Mouse (Mus musculus) left cerebral cortex, postnatal 25 days (tissue): Measurements from ENCODE around the gene Smg5. TPM values are rescaled to one million over a fixed set of nuclear protein-coding genes. Genes with fewer than 3 reads are reported as not detected.
"Not testable (repeated sequence)": the region's sequence is repeated elsewhere in the genome, so short reads cannot be mapped to it uniquely, and the experiment has no call there.

Source experiments
- DNase-seq, 2 experiments: peaks; one replicate each; pipeline ENCODE4 v3.0.0; 2022; ENCODE audit warnings: low spot score in 2 of 2, mixed read lengths in 1 of 2
- intact Hi-C: fragments of 180-260 bp; cut with DNase I; formaldehyde crosslinking; loops from one replicate; pipeline ENCODE4 v1.15.1; 2025
- total RNA-seq, 2 experiments: library from RNA; stranded (reverse); gene quantifications; 2 replicates each; pipeline ENCODE4 v1.2.3; 2021

The Smg5 gene
- total RNA-seq, result 10 to 100 TPM; 68.4 to 77.9 TPM

DNA sequence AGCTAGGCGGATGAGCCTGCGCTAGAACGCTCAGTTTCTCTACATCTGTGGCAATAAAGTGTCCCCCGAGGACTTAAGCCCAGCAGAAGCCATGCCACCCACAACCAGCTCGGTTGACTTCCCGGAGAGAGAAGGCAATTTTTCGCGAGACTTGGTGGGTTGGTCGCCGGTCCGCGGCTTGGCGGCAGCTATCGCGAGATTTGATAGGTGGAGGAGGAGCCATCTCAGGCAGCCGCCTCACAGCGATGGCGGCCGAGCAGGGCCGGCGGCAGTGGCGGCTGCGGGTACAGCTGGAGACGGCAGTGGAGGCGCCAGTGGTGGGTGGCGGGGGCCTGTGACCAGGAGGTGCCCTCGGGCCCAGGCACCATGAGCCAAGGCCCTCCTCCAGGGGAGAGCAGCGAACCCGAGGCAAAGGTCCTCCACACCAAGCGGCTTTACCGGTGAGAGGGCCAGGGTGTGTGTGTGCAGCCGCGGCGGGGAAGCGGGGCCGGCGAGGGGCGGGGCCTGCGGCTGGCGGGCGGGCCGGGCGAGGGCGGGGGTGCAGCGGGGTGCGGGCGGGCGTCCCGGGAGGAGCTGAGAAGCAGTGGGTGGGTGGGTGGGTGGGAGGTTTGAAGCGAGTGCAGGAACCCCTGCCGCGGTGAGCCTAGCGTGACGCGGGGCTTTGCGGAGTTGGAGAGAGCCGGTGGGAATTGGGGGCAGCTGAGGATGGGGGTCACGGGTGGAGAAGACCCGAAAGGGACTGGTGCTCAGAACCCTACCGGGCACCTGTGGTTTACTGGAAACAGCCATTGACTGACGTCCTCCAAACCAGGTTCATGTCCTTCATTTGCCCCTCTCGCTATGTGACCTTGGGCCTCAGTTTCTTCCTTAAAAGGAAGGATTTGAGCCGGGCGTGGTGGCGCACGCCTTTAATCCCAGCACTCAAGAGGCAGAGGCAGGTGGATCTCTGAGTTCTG is at the start of gene Smg5, which contains the start of gene Tmem79:
Gene Smg5, plus strand, starts transcription at position 203 of the 956 bp plus-strand sequence.
Gene Tmem79, minus strand, starts transcription at position 91 of the 956 bp plus-strand sequence.
- peak; percentile 97 for DNase-seq
- intact Hi-C loops, result loop anchor here (1.0 kb wide), 1 partner anchor 40 kb away; the partner anchor contains the start of gene Tsacc

DNA sequence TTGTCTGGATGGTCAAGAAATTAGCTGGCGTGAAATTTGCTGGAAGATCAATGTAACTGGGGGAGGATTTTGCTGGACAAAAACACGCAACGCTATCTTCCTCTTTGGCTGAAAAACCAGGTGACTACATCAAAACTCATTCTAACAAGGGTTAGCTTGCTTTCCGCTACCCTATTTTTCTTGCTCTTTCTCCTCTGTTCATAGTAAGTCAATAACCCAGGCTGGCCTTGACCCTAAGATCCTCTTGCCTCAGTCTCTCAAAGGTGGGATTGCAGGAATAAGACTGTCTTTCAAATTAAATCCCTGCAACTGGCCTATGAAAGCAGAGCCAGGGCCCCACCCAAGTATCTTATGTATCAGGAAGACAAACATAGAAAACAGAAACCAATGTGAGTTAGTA is 49.0 kb upstream of the Smg5 start, which contains the start of gene Gm38392:
Gene Gm38392, minus strand, starts transcription at position 101 of the 400 bp plus-strand sequence.
- intact Hi-C loops, result no loop called here
- no peak for DNase-seq

DNA sequence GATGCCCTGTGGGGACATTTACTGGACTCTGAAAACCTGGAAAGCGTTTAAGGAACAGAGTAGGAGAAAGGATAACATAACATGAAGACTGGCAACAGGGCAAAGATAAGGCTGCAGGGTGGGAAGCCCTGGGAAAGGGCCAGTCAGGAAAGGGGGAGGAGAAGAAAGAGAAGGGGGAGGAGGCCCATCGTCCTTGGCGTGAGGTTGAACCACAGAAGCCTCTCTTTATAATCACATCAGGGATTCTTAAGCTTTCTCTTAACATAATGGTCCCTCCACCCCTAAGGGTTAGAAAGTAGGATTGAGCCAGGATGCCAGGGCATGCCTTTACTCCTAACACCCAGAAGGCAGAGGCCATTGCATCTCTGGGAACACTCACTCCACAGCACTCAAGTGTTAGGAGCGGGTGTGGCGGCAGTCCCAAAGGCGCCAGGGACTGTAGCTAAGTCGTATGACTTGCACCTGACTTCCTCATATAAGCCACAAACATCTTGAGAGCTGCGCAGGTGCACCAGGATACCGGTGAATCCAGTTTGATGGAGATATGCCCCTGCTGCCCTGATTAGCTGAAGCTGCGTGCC is 47.8 kb upstream of the Smg5 start:
- intact Hi-C loops, DNase-seq: not testable (repeated sequence)

DNA sequence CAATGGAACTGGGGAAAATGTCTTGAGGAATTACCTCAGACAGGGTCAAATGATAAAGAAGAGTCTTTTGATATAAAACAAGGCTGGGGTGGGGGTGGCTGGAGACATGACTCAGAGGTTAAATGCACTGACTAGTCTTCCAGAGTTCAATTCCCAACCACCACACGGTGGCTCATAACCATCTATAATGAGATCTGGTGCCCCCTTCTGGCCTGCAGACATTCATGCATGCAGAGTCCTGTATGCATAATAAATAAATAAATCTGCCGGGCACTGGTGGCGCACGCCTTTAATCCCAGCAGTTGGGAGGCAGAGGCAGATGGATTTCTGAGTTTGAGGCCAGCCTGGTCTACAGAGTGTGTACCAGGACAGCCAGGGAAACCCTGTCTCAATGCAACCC is 44.1 kb upstream of the Smg5 start:
- intact Hi-C loops, result no loop called here
- peak in 1 of 2 experiments; percentile 32 for DNase-seq

DNA sequence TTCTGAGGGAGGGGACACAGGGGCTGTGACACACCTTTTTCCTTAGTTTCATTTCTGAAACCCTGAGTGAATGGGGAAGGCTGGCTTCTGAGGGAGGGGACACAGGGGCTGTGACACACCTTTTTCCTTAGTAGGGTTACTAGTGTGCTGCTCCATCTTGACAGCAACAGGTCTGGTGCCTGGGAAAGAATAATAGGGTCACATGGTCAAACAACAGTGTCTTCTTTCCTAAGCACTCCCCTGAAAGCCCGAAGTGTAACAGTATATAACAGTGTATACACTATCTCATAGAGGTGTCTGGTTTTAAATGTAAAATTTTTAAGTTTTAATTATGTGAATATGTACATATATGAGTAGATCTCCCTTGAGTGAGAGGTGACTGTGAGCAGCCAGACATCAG is 40.8 kb upstream of the Smg5 start:
- DNase-seq, intact Hi-C loops: not testable (repeated sequence)

DNA sequence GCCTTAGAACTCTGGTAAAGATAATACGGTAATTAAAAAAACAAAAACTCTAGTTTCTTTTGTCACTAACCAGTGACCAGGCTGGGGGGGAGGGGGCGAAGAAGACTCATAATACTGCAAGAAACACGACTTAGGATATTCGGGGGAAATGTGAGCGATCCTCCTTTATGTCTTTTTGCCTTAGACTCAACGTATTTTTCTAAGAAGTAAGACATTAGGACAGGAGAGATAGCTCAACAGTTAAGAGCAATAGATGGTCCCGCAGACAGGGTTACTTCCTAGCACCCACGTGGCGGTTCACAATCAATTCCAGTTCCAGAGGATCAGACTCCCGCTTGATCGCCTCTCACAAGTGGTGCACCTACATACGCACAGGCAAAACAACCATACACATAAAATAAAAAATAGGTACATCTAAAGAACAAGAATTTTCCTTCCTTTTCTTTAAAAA is 39.9 kb upstream of the Smg5 start:
- intact Hi-C loops, result loop anchor here (1.0 kb wide), 1 partner anchor 40 kb away; the partner anchor contains the start of genes Smg5 and Tmem79
- DNase-seq, result no peak

DNA sequence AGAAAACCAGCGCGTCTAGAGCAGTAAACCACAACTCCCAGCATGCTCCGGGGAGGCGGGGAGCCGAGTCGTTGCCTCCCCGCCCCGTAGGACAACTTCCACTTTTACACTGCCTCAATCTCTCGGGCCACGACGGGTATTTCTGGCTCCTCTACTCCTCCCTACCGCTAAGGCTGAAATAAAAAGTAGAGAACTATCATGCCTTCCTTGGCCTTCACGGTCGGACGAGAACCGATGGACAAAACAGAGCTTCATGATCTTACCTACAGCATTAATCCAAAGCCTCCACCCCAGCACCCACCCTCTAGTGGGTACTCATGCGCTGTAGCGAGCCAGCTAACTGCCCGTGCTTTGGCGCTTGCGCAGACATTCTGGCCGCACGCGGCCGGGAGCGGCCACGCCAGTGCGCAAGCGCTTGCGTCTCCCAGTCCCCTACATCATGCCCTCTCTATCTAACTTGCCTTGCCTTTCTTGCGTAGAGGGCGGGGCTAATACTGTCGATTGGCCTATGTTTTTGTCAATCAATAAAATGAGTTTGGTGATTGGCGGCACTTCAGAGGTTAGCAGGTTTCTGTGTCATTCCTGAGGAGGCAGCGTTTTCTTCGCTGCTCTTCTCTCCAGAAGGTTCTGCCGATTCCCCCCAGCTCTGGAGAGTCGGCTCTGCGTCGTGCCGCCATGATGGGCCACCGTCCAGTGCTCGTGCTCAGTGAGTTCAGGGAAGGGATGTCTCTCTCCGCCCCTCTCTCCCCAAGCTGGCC is 39.3 kb upstream of the Smg5 start, which contains the start of the genes Tsacc and Cct3:
Gene Tsacc, minus strand, starts transcription at position 439 of the 758 bp plus-strand sequence.
Gene Cct3, plus strand, starts transcription at position 556 of the 758 bp plus-strand sequence.
- intact Hi-C loops, result loop anchor here (1.0 kb wide), 1 partner anchor 40 kb away; the partner anchor contains the start of genes Smg5 and Tmem79

DNA sequence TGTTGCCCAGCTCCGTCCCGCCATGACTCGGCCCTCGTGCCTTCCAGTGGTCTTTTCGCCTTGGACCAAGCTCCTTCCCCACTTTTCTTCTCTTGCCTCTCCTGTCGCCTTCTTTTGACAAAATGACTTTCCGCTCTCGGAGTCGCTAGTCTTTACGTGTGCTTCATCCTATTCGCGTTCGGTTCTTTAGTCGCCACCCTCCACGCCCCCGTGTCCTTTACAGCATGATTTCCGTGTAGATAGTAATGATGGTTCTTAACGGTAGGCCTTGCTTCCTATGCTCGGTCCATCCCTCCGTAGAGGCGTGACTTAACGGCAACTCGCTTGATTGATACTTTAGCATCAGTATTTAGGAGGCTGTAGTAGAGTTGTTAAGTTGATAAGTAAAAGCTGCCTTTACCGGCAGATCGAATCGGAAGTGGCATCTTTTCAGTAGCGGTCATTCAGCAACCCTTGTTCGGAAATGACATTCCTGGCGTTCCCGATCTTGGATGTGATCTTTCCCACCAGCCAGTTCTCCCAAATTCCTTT is 38.7 kb upstream of the Smg5 start:
- peak; percentile 54 to 76 for DNase-seq
- intact Hi-C loops, result no loop called here

More for the DNA sequence above, 39.3 kb upstream of the Smg5 start, which contains the start of the genes Tsacc and Cct3:
- DNase-seq, result peak; percentile 96 to 100

DNA sequence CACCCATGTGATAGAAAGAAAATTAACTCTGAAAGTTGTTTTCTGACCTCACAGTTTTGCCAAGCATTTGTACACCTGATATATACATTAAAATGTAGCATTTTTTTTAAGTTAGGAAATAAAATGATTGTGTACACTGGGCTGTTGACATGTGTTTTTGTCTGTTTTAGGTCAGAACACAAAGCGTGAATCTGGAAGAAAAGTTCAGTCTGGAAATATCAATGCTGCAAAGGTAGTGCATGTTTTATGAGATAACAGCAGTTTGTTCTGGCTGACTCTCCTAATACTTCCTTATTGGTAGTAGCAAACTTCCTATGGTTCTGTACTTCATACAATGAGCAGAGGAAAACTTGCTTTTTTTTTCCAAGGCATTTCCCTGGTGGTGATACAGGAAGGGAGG is 36.9 kb upstream of the Smg5 start:
- DNase-seq, result no peak
- intact Hi-C loops, result no loop called here

DNA sequence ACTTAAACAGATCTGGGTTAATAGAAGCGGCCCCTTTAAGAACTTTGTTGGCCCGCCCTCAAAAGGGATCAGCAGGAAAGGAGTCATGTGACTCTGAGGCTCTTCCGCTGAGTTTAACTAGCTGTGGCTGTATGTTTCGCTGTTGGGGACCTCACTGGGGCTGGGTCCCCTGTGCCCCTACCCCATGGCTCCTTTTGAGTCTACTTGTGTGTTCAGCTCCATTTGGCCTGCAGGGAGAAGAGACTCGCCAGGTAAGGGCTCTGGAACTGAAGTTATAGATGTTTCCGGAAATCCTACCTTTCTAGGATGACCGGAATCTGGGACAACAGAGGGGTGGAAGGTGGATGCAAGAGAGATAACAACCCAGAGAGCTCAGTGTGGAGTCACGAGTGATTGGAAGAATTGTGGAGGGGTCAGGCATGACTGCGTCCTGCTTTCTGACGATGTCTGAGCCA is 11.1 kb upstream of the Smg5 start, which contains the start of gene Glmp:
Gene Glmp, plus strand, starts transcription at position 73 of the 455 bp plus-strand sequence.
- DNase-seq, result peak; percentile 64 to 76
- intact Hi-C loops, result no loop called here

DNA sequence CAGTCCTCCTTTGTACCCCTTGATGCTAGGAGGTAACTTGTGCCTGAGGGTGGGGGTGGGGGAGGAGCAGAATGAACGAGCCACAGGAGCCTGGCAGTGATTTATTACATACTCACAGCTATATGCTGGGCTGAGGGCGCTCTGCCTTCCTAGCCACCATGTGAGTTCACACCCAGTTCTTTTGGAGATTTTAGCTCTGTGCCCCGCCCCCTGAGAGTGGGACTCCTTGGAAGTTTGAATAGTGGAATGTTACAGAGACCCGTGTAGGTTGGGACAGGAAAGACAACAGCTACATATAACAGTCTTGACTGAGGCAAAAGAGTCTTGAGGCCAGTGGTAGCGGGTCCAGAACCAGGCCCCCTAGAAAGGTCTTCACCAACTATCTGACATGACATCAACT is 7.1 kb upstream of the Smg5 start:
- no peak for DNase-seq
- intact Hi-C loops, result no loop called here

DNA sequence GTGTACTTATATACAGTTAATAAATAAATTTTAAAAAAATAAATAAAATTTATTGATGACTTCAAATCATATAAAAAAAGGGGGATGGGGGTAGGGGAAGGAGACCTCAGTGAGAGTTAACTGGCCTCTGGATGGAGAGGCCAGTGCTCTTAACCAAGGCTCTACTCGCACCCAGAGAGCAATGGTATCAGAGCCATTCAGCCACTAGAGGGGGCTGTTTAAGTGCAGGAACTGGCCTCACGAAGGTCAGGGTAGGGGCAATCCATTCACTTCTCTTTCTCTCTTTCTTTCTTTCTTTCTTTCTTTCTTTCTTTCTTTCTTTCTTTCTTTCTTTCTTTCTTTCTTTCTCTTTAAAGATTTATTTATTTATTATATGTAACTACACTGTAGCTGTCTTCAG is 4.8 kb upstream of the Smg5 start:
- intact Hi-C loops, result no loop called here
- peak in 1 of 2 experiments; percentile 11 for DNase-seq

DNA sequence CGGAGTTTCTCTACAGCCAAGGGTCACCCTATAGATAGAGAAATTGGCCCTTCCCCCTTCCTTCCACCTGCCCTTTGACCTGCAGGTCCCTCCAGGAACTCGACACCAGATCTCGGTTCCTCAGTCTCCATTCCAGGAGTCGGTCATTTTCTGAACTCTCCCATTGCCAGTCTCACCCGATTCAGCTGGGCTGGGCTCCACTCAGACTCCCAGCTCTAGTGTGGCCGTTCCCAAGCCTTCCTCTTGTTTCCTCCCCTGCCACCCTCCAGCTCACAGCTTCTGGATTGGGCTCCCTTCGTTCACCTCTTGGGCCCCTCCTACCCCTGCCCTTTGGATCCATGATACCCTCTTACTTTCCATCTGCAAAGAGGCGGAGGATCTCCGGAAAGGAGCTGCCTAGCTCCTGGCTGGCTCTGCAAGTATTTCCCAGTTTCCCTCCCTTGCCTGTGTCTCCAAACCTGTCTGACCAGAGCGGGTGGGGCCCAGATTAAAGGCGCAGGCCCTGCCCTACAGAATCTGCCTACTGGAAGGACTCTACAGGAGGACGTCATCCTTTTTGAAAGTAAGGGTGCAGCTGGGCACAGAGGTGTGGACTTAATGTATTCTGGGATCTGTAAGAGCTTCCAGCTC is 1.9 kb upstream of the Smg5 start:
- intact Hi-C loops, result no loop called here
- no peak for DNase-seq

DNA sequence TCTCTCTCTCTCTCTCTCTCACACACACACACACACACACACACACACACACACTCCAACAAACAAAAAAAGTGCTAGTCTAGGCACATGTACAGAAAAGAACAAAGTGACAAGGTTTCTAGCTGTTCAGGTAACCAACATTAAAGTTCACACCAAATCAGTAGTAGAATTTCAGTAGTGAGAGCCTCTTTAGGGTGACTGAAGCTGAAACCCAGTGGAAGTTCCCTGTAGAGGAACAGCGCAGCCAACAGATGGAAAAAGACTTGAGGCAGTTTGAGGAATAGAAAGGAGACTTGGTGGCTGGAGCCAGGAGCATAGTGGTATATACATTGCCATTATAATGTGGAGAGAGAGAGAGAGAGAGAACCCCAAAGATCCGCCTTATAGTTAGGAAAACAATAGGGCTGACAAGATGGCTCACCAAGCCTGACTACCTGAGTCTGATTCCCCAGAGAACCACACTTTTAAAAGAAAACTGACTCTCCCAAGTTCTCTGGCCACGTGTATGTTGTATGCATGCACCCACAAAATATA is 1.1 kb upstream of the Smg5 start:
- no peak for DNase-seq
- intact Hi-C loops, result no loop called here

DNA sequence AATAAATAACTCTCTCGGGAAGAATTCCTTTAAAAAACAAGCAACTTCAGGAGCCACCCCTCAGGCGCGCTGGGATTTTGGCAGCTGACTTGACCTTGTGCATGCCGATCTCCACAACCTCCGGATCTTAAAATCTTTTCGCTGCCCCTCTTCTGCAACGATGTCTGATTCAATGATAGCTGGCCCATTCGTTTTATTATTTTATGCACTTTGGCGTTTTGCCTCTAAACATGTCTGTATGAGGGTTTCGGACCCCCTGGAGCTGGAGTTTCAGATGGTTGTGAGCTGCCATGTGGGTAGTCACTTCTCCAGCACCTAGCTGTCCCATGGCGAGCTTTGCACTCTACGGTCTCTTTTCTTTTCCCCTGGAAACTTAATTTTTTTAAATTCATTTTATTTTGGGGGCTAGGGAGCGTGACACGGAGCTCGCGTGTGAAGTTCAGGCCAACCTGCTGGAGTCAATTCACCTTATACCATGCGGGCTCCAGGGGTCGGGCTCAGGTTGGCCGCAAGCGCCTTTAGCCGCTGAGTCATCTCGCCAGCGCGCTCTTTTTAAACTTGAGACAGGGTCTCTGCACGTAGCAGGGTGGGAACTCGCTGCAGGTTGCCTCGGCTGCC is 515 bp upstream of the Smg5 start:
- DNase-seq, result peak in 1 of 2 experiments; percentile 14
- intact Hi-C loops, result loop anchor here (1.0 kb wide), 1 partner anchor 39 kb away; the partner anchor contains the start of gene Tsacc

DNA sequence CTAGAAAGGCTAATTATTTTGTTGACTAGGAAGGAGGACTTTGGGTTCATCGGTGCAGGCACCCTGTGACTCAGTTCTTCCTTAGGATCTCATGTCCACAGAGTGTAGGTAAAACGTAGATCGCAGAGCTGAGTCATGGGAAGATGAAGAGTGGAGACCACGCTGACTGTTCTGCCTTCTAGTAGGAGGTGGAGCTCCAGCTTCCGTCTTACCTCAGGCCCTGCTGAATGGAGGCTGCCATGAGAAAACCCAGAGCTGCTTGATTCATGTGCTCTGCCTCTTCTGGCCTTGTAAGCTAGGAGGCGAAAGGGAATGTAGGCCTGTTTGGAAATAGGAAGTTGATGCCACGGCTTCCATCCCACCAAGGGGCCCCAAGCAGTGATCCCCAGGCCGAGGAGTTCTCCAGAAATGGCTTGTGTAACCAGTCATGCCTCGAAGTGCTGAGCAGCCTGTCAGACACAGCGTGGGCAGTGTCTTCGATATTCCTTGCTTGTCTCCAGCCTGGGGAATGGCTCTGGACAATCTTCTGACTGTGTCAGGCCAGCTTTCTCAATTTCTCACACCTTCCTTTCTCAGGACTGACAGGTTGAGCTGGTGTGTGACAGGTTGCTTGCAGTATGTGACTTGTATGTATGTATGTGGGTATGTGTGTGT is 1.4 kb downstream of the Smg5 start:
- peak; percentile 40 to 70 for DNase-seq
- intact Hi-C loops, result no loop called here

DNA sequence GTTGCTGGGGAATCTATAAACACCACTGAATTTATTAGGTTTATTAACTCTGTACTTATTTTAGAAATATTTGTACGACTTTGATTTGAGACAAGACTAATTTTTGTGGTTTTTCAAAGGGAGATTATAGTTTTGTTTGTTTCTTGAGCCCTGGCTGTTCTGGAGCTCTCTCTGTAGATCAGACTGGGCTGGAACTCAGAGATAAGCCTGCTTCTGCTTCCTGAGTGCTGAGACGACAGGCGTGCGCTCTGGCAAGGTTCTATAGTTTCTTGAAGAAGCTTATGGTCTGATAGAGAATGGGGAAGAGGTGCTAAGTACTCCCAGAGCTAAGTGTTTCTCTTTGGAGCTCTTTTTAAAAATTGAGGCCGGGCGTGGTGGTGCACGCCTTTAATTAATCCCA is 2.3 kb downstream of the Smg5 start:
- no peak for DNase-seq
- intact Hi-C loops, result no loop called here
